16 mouse cellular contexts compared by ENCODE assay signal in genomic region chr1:97657786-97658185, GRCm38 (mm10). TPM values are rescaled to one million over a fixed set of nuclear protein-coding genes. Genes with fewer than 3 reads are reported as not detected.
DNase-seq lines count a peak whose midpoint lies in the region; ATAC-seq and TF ChIP-seq lines count a peak whose summit lies in the region.
"Had no signal": no experiment of that assay in that cellular context is flagged by ENCODE, and none has a peak within 500 bp of the region (broad histone marks: within the 10 kb centered on the region; RNA-seq: fewer than 3 reads in every experiment).

No protein-coding gene starts in this region.

- no peaks in the 10 kb centered on the region for H3K27me3 ChIP-seq in forebrain, embryonic 12.5 days
- no peaks in the 10 kb centered on the region for H3K27me3 ChIP-seq in forebrain, embryonic 16.5 days (replicated peaks; ENCODE audit: control insufficient read depth, insufficient read depth, low read length)
- H3K27me3 ChIP-seq in liver, embryonic 13.5 days = no peaks in the 10 kb centered on the region; the same call in 1 of the 2 replicates
- H3K27me3 ChIP-seq in neural tube, embryonic 14.5 days (ENCODE audit: control insufficient read depth, insufficient read depth, low read length) = no peaks in the 10 kb centered on the region
- no peaks in the 10 kb centered on the region for H3K27me3 ChIP-seq in intestine, embryonic 16.5 days (replicated peaks; ENCODE audit: control insufficient read depth, insufficient read depth, low read length)
- H3K27me3 ChIP-seq: embryonic facial prominence, embryonic 15.5 days; kidney, embryonic 15.5 days; limb, embryonic 13.5 days had no signal

- no peak overlapping the region; the same call in 1 of the 2 replicates for H3K4me3 ChIP-seq in forebrain, embryonic 12.5 days (replicated peaks)
- no peak overlapping the region for H3K4me3 ChIP-seq in forebrain, embryonic 16.5 days (replicated peaks; ENCODE audit: low read length)
- no peak overlapping the region for H3K4me3 ChIP-seq in layer of hippocampus, adult 2 months
- peak overlapping the region; percentile 94 for H3K4me3 ChIP-seq in liver, embryonic 13.5 days (replicated peaks)
- H3K4me3 ChIP-seq in neural tube, embryonic 14.5 days (ENCODE audit: low read depth, low read length) = no peak overlapping the region
- H3K4me3 ChIP-seq in intestine, embryonic 16.5 days (ENCODE audit: low read length) = no peak overlapping the region
- H3K4me3 ChIP-seq: embryonic facial prominence, embryonic 15.5 days; kidney, embryonic 15.5 days; limb, embryonic 13.5 days had no signal

- ATAC-seq in forebrain, embryonic 12.5 days (ENCODE audit: low FRiP score) = no peak
- no peak for ATAC-seq in forebrain, embryonic 16.5 days
- no peak for ATAC-seq in liver, embryonic 13.5 days (ENCODE audit: low read depth)
- ATAC-seq in neural tube, embryonic 14.5 days (ENCODE audit: low read depth) = no peak
- no peak for ATAC-seq in intestine, embryonic 16.5 days
- ATAC-seq: activated CD4-positive, CD25-positive, alpha-beta regulatory T cell, adult 4 months had no signal

- no peaks in the 10 kb centered on the region for H3K36me3 ChIP-seq in forebrain, embryonic 12.5 days (replicated peaks)
- no peaks in the 10 kb centered on the region for H3K36me3 ChIP-seq in forebrain, embryonic 16.5 days (ENCODE audit: control insufficient read depth, insufficient read depth)
- peaks cover 30% of the 10 kb centered on the region for H3K36me3 ChIP-seq in liver, embryonic 13.5 days
- no peaks in the 10 kb centered on the region for H3K36me3 ChIP-seq in neural tube, embryonic 14.5 days (ENCODE audit: control insufficient read depth, insufficient read depth, low read length)
- no peaks in the 10 kb centered on the region for H3K36me3 ChIP-seq in intestine, embryonic 16.5 days (ENCODE audit: control insufficient read depth, insufficient read depth, low read length)
- H3K36me3 ChIP-seq: embryonic facial prominence, embryonic 15.5 days; kidney, embryonic 15.5 days; limb, embryonic 13.5 days had no signal

- no peak for TF ChIP-seq CTCF in layer of hippocampus, adult 2 months (conservative IDR thresholded peaks at IDR 0.05)

- DNase-seq in layer of hippocampus, adult 2 months (ENCODE audit: low spot score in 2 of 2) = no peak
- DNase-seq in layer of hippocampus, postnatal 14 days (ENCODE audit: low spot score in 2 of 2) = no peak
- no peak for DNase-seq in liver, embryonic 13.5 days
- no peak for DNase-seq in urinary bladder, postnatal 14 days (ENCODE audit: low spot score)
- DNase-seq: heart, postnatal 14 days; right cerebral cortex, adult 18-20 months; thymus, adult 18-20 months had no signal

- peak overlapping the region; percentile 32; the same call in 1 of the 2 replicates for H3K4me2 ChIP-seq in forebrain, embryonic 12.5 days
- no peak overlapping the region for H3K4me2 ChIP-seq in forebrain, embryonic 16.5 days (ENCODE audit: low read length)
- peak overlapping the region; percentile 83 for H3K4me2 ChIP-seq in liver, embryonic 13.5 days
- peak overlapping the region; percentile 4; the same call in 1 of the 2 replicates for H3K4me2 ChIP-seq in neural tube, embryonic 14.5 days (ENCODE audit: low read depth, low read length)
- H3K4me2 ChIP-seq in intestine, embryonic 16.5 days (ENCODE audit: low read depth, low read length) = no peak overlapping the region
- H3K4me2 ChIP-seq: embryonic facial prominence, embryonic 15.5 days; kidney, embryonic 15.5 days; limb, embryonic 13.5 days had no signal

- 77% methylated on average over 2 of the region's 2 CpGs for WGBS in forebrain, embryonic 12.5 days
- 57% methylated on average over 2 of the region's 2 CpGs for WGBS in forebrain, embryonic 16.5 days
- 84% methylated on average over 2 of the region's 2 CpGs for WGBS in liver, embryonic 13.5 days (ENCODE audit: insufficient replicate concordance)
- whole genome bisulfite sequencing in neural tube, embryonic 14.5 days = 71% methylated on average over 2 of the region's 2 CpGs
- 76% methylated on average over 2 of the region's 2 CpGs for WGBS in intestine, embryonic 16.5 days

- H3K9ac ChIP-seq in forebrain, embryonic 12.5 days = peak overlapping the region; percentile 42
- H3K9ac ChIP-seq in forebrain, embryonic 16.5 days (replicated peaks; ENCODE audit: low read depth, low read length) = no peak overlapping the region
- peak overlapping the region; percentile 60 for H3K9ac ChIP-seq in liver, embryonic 13.5 days
- no peak overlapping the region for H3K9ac ChIP-seq in neural tube, embryonic 14.5 days (replicated peaks; ENCODE audit: low read depth, low read length)
- H3K9ac ChIP-seq in intestine, embryonic 16.5 days (ENCODE audit: low read depth, low read length) = no peak overlapping the region
- H3K9ac ChIP-seq: embryonic facial prominence, embryonic 15.5 days; kidney, embryonic 15.5 days; limb, embryonic 13.5 days had no signal

- H3K27ac ChIP-seq in forebrain, embryonic 12.5 days = no peak overlapping the region
- H3K27ac ChIP-seq in forebrain, embryonic 16.5 days (ENCODE audit: low read length) = no peak overlapping the region
- 0 out of 2 replicates have a peak overlapping the region, but pooled peaks have one; percentile 19 for H3K27ac ChIP-seq in layer of hippocampus, adult 2 months
- H3K27ac ChIP-seq in liver, embryonic 13.5 days = peak overlapping the region; percentile 56
- H3K27ac ChIP-seq in neural tube, embryonic 14.5 days (ENCODE audit: low read depth, low read length) = no peak overlapping the region
- no peak overlapping the region for H3K27ac ChIP-seq in intestine, embryonic 16.5 days (ENCODE audit: low read length)
- H3K27ac ChIP-seq: embryonic facial prominence, embryonic 15.5 days; kidney, embryonic 15.5 days; limb, embryonic 13.5 days; macrophage had no signal

- H3K9me3 ChIP-seq in forebrain, embryonic 12.5 days = no peaks in the 10 kb centered on the region
- no peaks in the 10 kb centered on the region for H3K9me3 ChIP-seq in forebrain, embryonic 16.5 days (ENCODE audit: control insufficient read depth, low read length)
- H3K9me3 ChIP-seq in liver, embryonic 13.5 days (replicated peaks) = no peaks in the 10 kb centered on the region
- H3K9me3 ChIP-seq in neural tube, embryonic 14.5 days (ENCODE audit: control insufficient read depth, low read length) = no peaks in the 10 kb centered on the region
- H3K9me3 ChIP-seq in intestine, embryonic 16.5 days (ENCODE audit: control insufficient read depth, low read length) = no peaks in the 10 kb centered on the region
- H3K9me3 ChIP-seq: embryonic facial prominence, embryonic 15.5 days; kidney, embryonic 15.5 days; limb, embryonic 13.5 days had no signal

- peaks cover 70% of the 10 kb centered on the region for H3K4me1 ChIP-seq in forebrain, embryonic 12.5 days
- H3K4me1 ChIP-seq in forebrain, embryonic 16.5 days (replicated peaks; ENCODE audit: control insufficient read depth, insufficient read depth, low read length) = peaks cover 43% of the 10 kb centered on the region
- H3K4me1 ChIP-seq in liver, embryonic 13.5 days (replicated peaks) = peaks cover 73% of the 10 kb centered on the region
- peaks cover 33% of the 10 kb centered on the region for H3K4me1 ChIP-seq in neural tube, embryonic 14.5 days (ENCODE audit: control insufficient read depth, insufficient read depth, low read length)
- H3K4me1 ChIP-seq in intestine, embryonic 16.5 days (ENCODE audit: control insufficient read depth, insufficient read depth, low read length) = peaks cover 5% of the 10 kb centered on the region; the same call in 1 of the 2 replicates

RNA-seq across cellular contexts. Expression of gene D1Ertd622e, which starts 4.1 kb away (rescaled TPM):
- 44.1 and 52.2 TPM in 2 replicates for polyA plus RNA-seq in forebrain, embryonic 12.5 days (2016; fragmentation: Nextera tagmentation; extraction: Ambion mirVana)
- 64.9 and 65.6 TPM in 2 replicates for polyA plus RNA-seq in forebrain, embryonic 16.5 days (2015; fragmentation: Nextera tagmentation; extraction: Ambion mirVana)
- 10 to 100 TPM; 42.1 to 42.8 TPM for total RNA-seq in layer of hippocampus, adult 2 months (2021)
- 10 to 100 TPM; 39.5 to 39.6 TPM for total RNA-seq in layer of hippocampus, postnatal 14 days (2021)
- 40.9 and 51.1 TPM in 2 replicates for polyA plus RNA-seq in liver, embryonic 13.5 days (2015; fragmentation: Nextera tagmentation; extraction: Ambion mirVana)
- polyA plus RNA-seq in neural tube, embryonic 14.5 days (2014; fragmentation: Nextera tagmentation; extraction: Ambion mirVana) = 62.2 and 66.7 TPM in 2 replicates
- polyA plus RNA-seq in intestine, embryonic 16.5 days (2015; fragmentation: Nextera tagmentation; extraction: Ambion mirVana) = 17.8 and 20.5 TPM in 2 replicates

Comparison
In these comparisons a context has a peak if more than half of its experiments do, and no peak if none do; other contexts are left out.
1. H3K4me2 ChIP-seq: peak in forebrain, embryonic 12.5 days (single experiment), liver, embryonic 13.5 days (single experiment) and neural tube, embryonic 14.5 days (single experiment); none in forebrain, embryonic 16.5 days (single experiment) and intestine, embryonic 16.5 days (single experiment).
2. H3K9ac ChIP-seq: peak in forebrain, embryonic 12.5 days (single experiment) and liver, embryonic 13.5 days (single experiment); none in forebrain, embryonic 16.5 days (single experiment), neural tube, embryonic 14.5 days (single experiment) and intestine, embryonic 16.5 days (single experiment).
3. H3K27ac ChIP-seq: peak in layer of hippocampus, adult 2 months (single experiment) and liver, embryonic 13.5 days (single experiment); none in forebrain, embryonic 12.5 days (single experiment), forebrain, embryonic 16.5 days (single experiment), neural tube, embryonic 14.5 days (single experiment) and intestine, embryonic 16.5 days (single experiment).